Mouse (Mus musculus) forebrain, embryonic 15.5 days (tissue): ENCODE data around the gene Csrnp3. TPM values are rescaled to one million over a fixed set of nuclear protein-coding genes. Genes with fewer than 3 reads are reported as not detected.

Experiments used
- ATAC-seq: fragments of 200-750 bp; cut with Nextera tagmentation; replicated peaks from 2 replicates; pipeline ENCODE4 v1.8.0; 2017; ENCODE audit warnings: mild to moderate bottlenecking, moderate TSS enrichment, moderate library complexity
- H3K27ac ChIP-seq: fragments of 300-500 bp; sonication (generic); replicated peaks from 2 replicates; pipeline ENCODE4 v1.5.1; 2015; ENCODE audit warnings: mild to moderate bottlenecking, inconsistent platforms
- H3K27me3 ChIP-seq: fragments of 300-500 bp; sonication (generic); 2 replicates; pipeline ENCODE4 v1.6.1; 2015; ENCODE audit warnings: inconsistent platforms
- H3K36me3 ChIP-seq: fragments of 300-500 bp; sonication (generic); 2 replicates; pipeline ENCODE4 v1.6.1; 2015; ENCODE audit warnings: mild to moderate bottlenecking, inconsistent platforms
- H3K4me1 ChIP-seq: fragments of 300-500 bp; sonication (generic); 2 replicates; pipeline ENCODE4 v1.6.1; 2015; ENCODE audit warnings: inconsistent platforms
- H3K4me2 ChIP-seq: fragments of 300-500 bp; sonication (generic); replicated peaks from 2 replicates; pipeline ENCODE4 v1.6.1; 2015; ENCODE audit warnings: mild to moderate bottlenecking, inconsistent platforms
- H3K4me3 ChIP-seq: fragments of 300-500 bp; sonication (generic); 2 replicates; pipeline ENCODE4 v1.5.1; 2015; ENCODE audit warnings: mild to moderate bottlenecking, inconsistent platforms
- H3K9ac ChIP-seq: fragments of 300-500 bp; sonication (generic); replicated peaks from 2 replicates; pipeline ENCODE4 v1.6.1; 2015; ENCODE audit warnings: mild to moderate bottlenecking, inconsistent platforms
- H3K9me3 ChIP-seq: fragments of 300-500 bp; sonication (generic); 2 replicates; pipeline ENCODE4 v1.6.1; 2016; ENCODE audit warnings: inconsistent platforms
- WGBS: fragments of 180-500 bp; shearing (Covaris S2); methylation state at CpG from one replicate; pipeline ENCODE4 v1.1.7; 2015; ENCODE audit warnings: mixed read lengths; 5-methylcytosine and 5-hydroxymethylcytosine counted together
- polyA plus RNA-seq: library from polyadenylated mRNA; unstranded; fragments of >200 nt; fragmentation: Nextera tagmentation; extraction: Ambion mirVana; gene quantifications from 2 replicates; pipeline ENCODE4 v1.2.1, GENCODE M21; 2015

Csrnp3 gene
- polyA plus RNA-seq, 1 experiment from 2014 or later = 60.5 TPM

- no peaks in the 10 kb centered on the region for H3K9me3 ChIP-seq
- no peaks in the 10 kb centered on the region for H3K36me3 ChIP-seq
- peak; percentile 39 for ATAC-seq
- peaks cover 30% of the 10 kb centered on the region for H3K4me1 ChIP-seq
- peak overlapping the region; percentile 23 for H3K4me3 ChIP-seq
- peak overlapping the region; percentile 43 for H3K4me2 ChIP-seq
- peak overlapping the region; percentile 24; the same call in 1 of the 2 replicates for H3K9ac ChIP-seq
- peaks cover 5% of the 10 kb centered on the region; the same call in 1 of the 2 replicates for H3K27me3 ChIP-seq
- peak overlapping the region; percentile 77 for H3K27ac ChIP-seq
- WGBS = 28% methylated on average over 21 of the region's 21 CpGs
These were observed 195.8 kb downstream of the Csrnp3 start for GRCm38 (mm10) chr2:66041203-66041916.

- Histone ChIP-seq H3K27me3 (peaks cover 5% of the 10 kb centered on the region; the same call in 1 of the 2 replicates), H3K4me1 (peaks cover 30% of the 10 kb centered on the region), H3K27ac (peak overlapping the region; percentile 77), H3K36me3 (no peaks in the 10 kb centered on the region), H3K9ac (peak overlapping the region; percentile 24; the same call in 1 of the 2 replicates), H3K4me2 (peak overlapping the region; percentile 43), H3K4me3 (peak overlapping the region; percentile 23), H3K9me3 (no peaks in the 10 kb centered on the region)
- ATAC-seq = peak; percentile 90
- 19% methylated on average over 9 of the region's 9 CpGs for WGBS
These were observed 196.4 kb downstream of the Csrnp3 start for GRCm38 (mm10) chr2:66041917-66042419.

GRCm38 (mm10) chr2:66043441-66044404 is 198.2 kb downstream of the Csrnp3 start:
- Histone ChIP-seq H3K4me2 (no peak overlapping the region), H3K9me3 (no peaks in the 10 kb centered on the region), H3K4me3 (no peak overlapping the region), H3K9ac (no peak overlapping the region), H3K27ac (peak overlapping the region; percentile 57), H3K36me3 (no peaks in the 10 kb centered on the region), H3K4me1 (peaks cover 30% of the 10 kb centered on the region), H3K27me3 (peaks cover 5% of the 10 kb centered on the region; the same call in 1 of the 2 replicates)
- peak; percentile 81 for ATAC-seq
- WGBS = 38% methylated on average over 17 of the region's 17 CpGs

GRCm38 (mm10) chr2:66044405-66045089 is 199.0 kb downstream of the Csrnp3 start:
- peak overlapping the region; percentile 57; the same call in 1 of the 2 replicates for H3K27ac ChIP-seq
- no peak for ATAC-seq
- 80% methylated on average over 12 of the region's 12 CpGs for WGBS
- H3K9ac ChIP-seq = no peak overlapping the region
- H3K4me2 ChIP-seq = no peak overlapping the region
- H3K4me1 ChIP-seq = peaks cover 30% of the 10 kb centered on the region
- peaks cover 5% of the 10 kb centered on the region; the same call in 1 of the 2 replicates for H3K27me3 ChIP-seq
- H3K9me3 ChIP-seq = no peaks in the 10 kb centered on the region
- H3K36me3 ChIP-seq = no peaks in the 10 kb centered on the region
- H3K4me3 ChIP-seq = no peak overlapping the region

GRCm38 (mm10) chr2:66063291-66063690 is 217.7 kb downstream of the Csrnp3 start:
- WGBS = 91% methylated on average over 10 of the region's 10 CpGs
- no peaks in the 10 kb centered on the region for H3K36me3 ChIP-seq
- H3K9ac ChIP-seq = no peak overlapping the region
- H3K4me3 ChIP-seq = no peak overlapping the region
- H3K9me3 ChIP-seq = no peaks in the 10 kb centered on the region
- H3K27me3 ChIP-seq = no peaks in the 10 kb centered on the region
- no peak overlapping the region for H3K4me2 ChIP-seq
- peaks cover 5% of the 10 kb centered on the region; the same call in 1 of the 2 replicates for H3K4me1 ChIP-seq
- ATAC-seq = no peak
- H3K27ac ChIP-seq = no peak overlapping the region

- WGBS = 19% methylated on average over 6 of the region's 6 CpGs
- peaks cover 5% of the 10 kb centered on the region; the same call in 1 of the 2 replicates for H3K4me1 ChIP-seq
- no peak overlapping the region for H3K4me2 ChIP-seq
- H3K36me3 ChIP-seq = no peaks in the 10 kb centered on the region
- no peak overlapping the region for H3K27ac ChIP-seq
- no peaks in the 10 kb centered on the region for H3K9me3 ChIP-seq
- H3K27me3 ChIP-seq = no peaks in the 10 kb centered on the region
- H3K9ac ChIP-seq = no peak overlapping the region
- ATAC-seq = no peak
- H3K4me3 ChIP-seq = no peak overlapping the region
These were observed 223.9 kb downstream of the Csrnp3 start for GRCm38 (mm10) chr2:66069454-66069853.

GRCm38 (mm10) chr2:66080731-66081130 is 235.2 kb downstream of the Csrnp3 start:
- no peaks in the 10 kb centered on the region for H3K36me3 ChIP-seq
- H3K4me2 ChIP-seq = no peak overlapping the region
- no peak for ATAC-seq
- WGBS = 95% methylated on average over 2 of the region's 2 CpGs
- no peaks in the 10 kb centered on the region for H3K27me3 ChIP-seq
- no peak overlapping the region for H3K9ac ChIP-seq
- H3K9me3 ChIP-seq = no peaks in the 10 kb centered on the region
- no peak overlapping the region for H3K27ac ChIP-seq
- no peaks in the 10 kb centered on the region for H3K4me1 ChIP-seq
- H3K4me3 ChIP-seq = no peak overlapping the region

Other genes starting within 250 kb of the Csrnp3 start
- 25.2 and 29.9 TPM in 2 replicates for gene Scn2a, start 225.0 kb upstream of the Csrnp3 start, polyA plus RNA-seq